Mouse (Mus musculus) heart, postnatal 0 days (tissue): ENCODE results near the gene Slpi. TPM values are rescaled to one million over a fixed set of nuclear protein-coding genes. Genes with fewer than 3 reads are reported as not detected.

Source experiments
- ATAC-seq: fragments of 200-750 bp; cut with Nextera tagmentation; 2 replicates; pipeline ENCODE4 v1.8.0; 2017; ENCODE audit warnings: low read depth, moderate number of reproducible peaks, moderate library complexity; ENCODE audit not compliant: insufficient read depth
- DNase-seq: peaks from one replicate; pipeline ENCODE4 v3.0.0-alpha.2; 2016; ENCODE audit warnings: low spot score
- H3K27ac ChIP-seq: fragments of 300-500 bp; sonication (generic); 2 replicates; pipeline ENCODE4 v1.5.1; 2014; ENCODE audit warnings: low read depth, mild to moderate bottlenecking
- H3K27me3 ChIP-seq: fragments of 300-500 bp; sonication (generic); 2 replicates; pipeline ENCODE4 v1.6.1; 2014; ENCODE audit warnings: low read length, mixed read lengths; ENCODE audit not compliant: control insufficient read depth, insufficient read depth
- H3K36me3 ChIP-seq: fragments of 300-500 bp; sonication (generic); replicated peaks from 2 replicates; pipeline ENCODE4 v1.6.1; 2014; ENCODE audit warnings: low read length, mixed read lengths; ENCODE audit not compliant: control insufficient read depth, insufficient read depth
- H3K4me1 ChIP-seq: fragments of 300-500 bp; sonication (generic); 2 replicates; pipeline ENCODE4 v1.6.1; 2014; ENCODE audit warnings: antibody characterized with exemption; ENCODE audit not compliant: control insufficient read depth, insufficient read depth
- H3K4me2 ChIP-seq: fragments of 300-500 bp; sonication (generic); 2 replicates; pipeline ENCODE4 v1.6.1; 2014; ENCODE audit warnings: low read depth, mild to moderate bottlenecking, low read length, moderate library complexity
- H3K4me3 ChIP-seq: fragments of 300-500 bp; sonication (generic); 2 replicates; pipeline ENCODE4 v1.5.1; 2014; ENCODE audit warnings: low read depth, low read length
- H3K9ac ChIP-seq: fragments of 300-500 bp; sonication (generic); replicated peaks from 2 replicates; pipeline ENCODE4 v1.6.1; 2014; ENCODE audit warnings: low read depth, low read length, mixed read lengths
- H3K9me3 ChIP-seq: fragments of 300-500 bp; sonication (generic); replicated peaks from 2 replicates; pipeline ENCODE4 v1.6.1; 2016; ENCODE audit warnings: low read length; ENCODE audit not compliant: control insufficient read depth
- CTCF ChIP-seq: IDR thresholded peaks from 2 replicates; pipeline ENCODE4 v1.5.1; 2016; ENCODE audit warnings: antibody characterized with exemption, control low read depth, low read depth
- EP300 ChIP-seq: IDR thresholded peaks from 2 replicates; pipeline ENCODE4 v1.6.1; 2016; ENCODE audit warnings: antibody characterized with exemption, low read depth
- WGBS: fragments of 180-500 bp; shearing (Covaris S2); extraction: QIAGEN DNeasy Blood & Tissue Kit; methylation state at CpG from one replicate; pipeline ENCODE4 v1.1.7; 2014; 5-methylcytosine and 5-hydroxymethylcytosine counted together
- polyA plus RNA-seq: library from polyadenylated mRNA; unstranded; fragments of >200 nt; fragmentation: Nextera tagmentation; extraction: Ambion mirVana; gene quantifications from 2 replicates; pipeline ENCODE4 v1.2.1, GENCODE M21; 2015
- total RNA-seq: library from RNA; depleted of rRNA; stranded (reverse); fragments of >200 nt; gene quantifications from 2 replicates; pipeline ENCODE4 v1.2.3, GENCODE M21; 2014; ENCODE audit warnings: low replicate concordance

The Slpi gene
- total and polyA plus RNA-seq, 2 experiments from 2014 or later: 2.0 TPM; not detected in 1

DNA sequence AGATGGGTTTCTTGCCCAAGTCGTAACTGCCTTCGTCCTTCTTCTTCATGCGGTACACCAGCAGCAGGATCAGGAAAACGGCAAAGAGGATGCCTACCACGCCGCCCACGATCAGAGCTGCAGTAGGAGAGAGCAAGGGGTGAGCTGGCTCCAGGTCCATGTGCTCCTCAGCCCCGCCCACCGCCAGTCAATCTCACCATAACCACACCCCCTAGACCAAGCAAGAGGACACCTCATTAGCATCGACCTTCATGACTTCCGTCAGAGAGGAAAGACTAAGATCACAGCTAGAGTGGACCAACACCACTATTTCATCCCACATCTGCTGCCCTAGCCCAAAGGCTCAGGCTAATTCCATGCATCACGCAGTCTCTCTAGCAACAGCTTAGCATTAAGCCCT is 37.2 kb upstream of the Slpi start:
- Histone ChIP-seq H3K9ac (no peak overlapping the region), H3K27me3 (0 out of 2 replicates have a peak, but pooled peaks cover 4% of the 10 kb centered on the region), H3K27ac (no peak overlapping the region), H3K4me2 (no peak overlapping the region), H3K9me3 (no peaks in the 10 kb centered on the region), H3K36me3 (peaks cover 32% of the 10 kb centered on the region), H3K4me1 (no peaks in the 10 kb centered on the region), H3K4me3 (no peak overlapping the region)
- 41% methylated on average over 12 of the region's 12 CpGs for WGBS
- ATAC-seq (no peak), DNase-seq (no peak)
- TF ChIP-seq CTCF: no peak
- no peak for TF ChIP-seq EP300

DNA sequence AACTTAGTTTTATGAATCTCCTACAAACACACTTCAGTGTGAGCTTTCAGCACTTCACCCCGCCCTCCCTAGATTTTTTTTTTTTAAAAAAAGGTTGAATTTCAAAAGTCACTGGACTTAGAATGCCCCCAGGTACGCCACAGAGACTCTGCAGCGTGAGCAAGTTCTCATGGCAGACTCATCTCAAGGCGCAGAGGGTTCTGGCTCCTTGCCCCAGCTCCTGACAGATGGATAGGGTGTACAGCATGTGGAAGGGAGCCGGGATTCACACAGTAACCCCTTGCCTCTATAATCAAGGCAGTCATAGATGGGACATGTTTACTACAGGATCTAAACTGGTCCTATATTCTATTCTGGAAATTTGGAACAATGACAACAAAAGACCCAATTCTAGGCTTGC is 36.5 kb upstream of the Slpi start:
- H3K4me1 ChIP-seq: no peaks in the 10 kb centered on the region
- H3K4me3 ChIP-seq: no peak overlapping the region
- H3K27me3 ChIP-seq: 0 out of 2 replicates have a peak, but pooled peaks cover 4% of the 10 kb centered on the region
- TF ChIP-seq CTCF: no peak
- no peak for TF ChIP-seq EP300
- H3K27ac ChIP-seq: no peak overlapping the region
- peaks cover 32% of the 10 kb centered on the region for H3K36me3 ChIP-seq
- no peak overlapping the region for H3K4me2 ChIP-seq
- 88% methylated on average over 5 of the region's 5 CpGs for WGBS
- DNase-seq (no peak), ATAC-seq (no peak)
- H3K9me3 ChIP-seq: no peaks in the 10 kb centered on the region
- H3K9ac ChIP-seq: no peak overlapping the region

DNA sequence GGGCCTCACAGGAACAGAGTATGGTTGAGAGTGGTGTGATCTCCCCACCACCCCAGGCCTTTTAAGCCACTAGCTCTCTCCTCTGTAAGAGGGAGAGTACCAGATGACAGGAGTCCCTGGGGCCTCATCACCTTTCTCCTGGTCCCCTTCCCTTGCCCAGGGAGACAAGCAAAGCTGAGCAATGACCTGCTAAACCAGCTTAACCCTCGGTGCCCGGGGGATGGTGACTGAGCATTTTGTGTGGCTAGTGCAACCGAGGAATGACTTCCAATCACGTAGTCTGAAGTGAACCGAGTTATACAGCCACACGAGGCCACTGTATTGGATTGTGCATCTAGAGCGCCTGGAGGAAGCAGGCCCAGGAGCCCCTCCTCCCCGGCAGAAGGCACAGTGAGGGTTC is 35.5 kb upstream of the Slpi start:
- no peak overlapping the region for H3K4me3 ChIP-seq
- no peak overlapping the region for H3K9ac ChIP-seq
- no peak overlapping the region for H3K4me2 ChIP-seq
- ATAC-seq (no peak), DNase-seq (no peak)
- 0 out of 2 replicates have a peak, but pooled peaks cover 5% of the 10 kb centered on the region for H3K27me3 ChIP-seq
- H3K4me1 ChIP-seq: no peaks in the 10 kb centered on the region
- TF ChIP-seq EP300 (no peak), CTCF (no peak)
- no peaks in the 10 kb centered on the region for H3K9me3 ChIP-seq
- WGBS: 86% methylated on average over 8 of the region's 8 CpGs
- H3K36me3 ChIP-seq: peaks cover 31% of the 10 kb centered on the region
- H3K27ac ChIP-seq: no peak overlapping the region

DNA sequence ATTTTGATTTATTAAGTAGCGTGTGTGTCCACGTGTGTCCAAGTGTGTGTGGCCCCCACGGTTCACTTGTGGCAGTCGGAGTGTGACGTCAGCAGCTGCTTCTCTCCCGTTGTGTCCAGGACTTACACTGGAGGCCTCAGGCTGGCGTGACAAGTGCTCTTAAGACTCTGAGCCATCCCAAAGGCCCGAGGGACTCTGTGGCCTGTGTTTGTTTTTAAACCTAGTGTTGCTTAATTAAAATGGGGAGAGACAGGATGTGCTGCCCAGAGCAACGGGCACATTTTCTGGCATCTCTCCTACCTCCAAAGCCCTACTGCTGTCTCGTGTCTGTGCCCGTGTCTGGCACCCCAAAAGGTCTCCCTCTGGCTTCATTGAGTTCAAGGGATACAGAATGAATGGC is 34.6 kb upstream of the Slpi start:
- 85% methylated on average over 11 of the region's 11 CpGs for WGBS

DNA sequence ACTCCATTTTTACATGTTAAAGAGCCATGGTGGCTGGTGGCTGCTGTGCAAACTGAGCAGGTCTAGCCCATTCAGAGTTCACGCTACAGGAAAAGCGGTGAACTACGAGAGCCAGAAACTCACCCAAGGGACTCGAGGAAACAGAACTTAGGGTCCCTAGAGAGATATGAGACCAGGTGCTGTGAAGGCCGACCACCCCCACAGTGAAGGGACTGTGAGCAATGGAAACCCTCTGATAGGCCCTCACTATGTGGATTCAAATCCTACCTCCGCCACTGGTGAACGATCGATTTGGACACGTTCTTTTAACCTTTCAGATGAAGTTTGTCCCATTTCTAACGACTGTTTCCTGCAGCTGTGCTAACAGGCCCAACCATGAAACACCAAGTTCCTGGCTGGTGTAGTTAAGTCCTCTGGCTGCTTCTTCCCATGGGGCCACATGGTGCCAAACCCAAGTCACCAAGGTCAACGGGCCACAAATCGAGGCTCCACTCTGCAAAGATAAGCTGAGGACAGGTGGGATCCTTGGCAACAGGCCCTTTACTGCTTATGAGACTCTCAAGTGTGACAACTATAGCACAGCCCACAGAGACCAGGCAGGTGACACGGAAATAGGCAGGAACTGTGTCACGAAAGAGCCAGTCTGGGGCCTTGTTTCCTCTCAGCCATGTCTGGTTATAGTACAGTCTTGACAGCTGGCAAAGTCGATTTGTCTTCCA is 33.9 kb upstream of the Slpi start:
- H3K4me1 ChIP-seq: no peaks in the 10 kb centered on the region
- no peak overlapping the region for H3K9ac ChIP-seq
- H3K4me3 ChIP-seq: no peak overlapping the region
- ATAC-seq (no peak), DNase-seq (no peak)
- 72% methylated on average over 15 of the region's 15 CpGs for WGBS
- peaks cover 6% of the 10 kb centered on the region; the same call in 1 of the 2 replicates for H3K27me3 ChIP-seq
- peaks cover 16% of the 10 kb centered on the region for H3K36me3 ChIP-seq
- no peak overlapping the region for H3K4me2 ChIP-seq
- TF ChIP-seq EP300 (no peak), CTCF (no peak)
- H3K9me3 ChIP-seq: no peaks in the 10 kb centered on the region
- no peak overlapping the region for H3K27ac ChIP-seq

More for the DNA sequence above, 34.6 kb upstream of the Slpi start:
- TF ChIP-seq CTCF: no peak
- TF ChIP-seq EP300: no peak
- H3K4me1 ChIP-seq: no peaks in the 10 kb centered on the region
- peaks cover 22% of the 10 kb centered on the region for H3K36me3 ChIP-seq
- H3K27ac ChIP-seq: no peak overlapping the region
- DNase-seq (no peak), ATAC-seq (no peak)
- H3K4me2 ChIP-seq: no peak overlapping the region
- no peaks in the 10 kb centered on the region for H3K9me3 ChIP-seq
- no peak overlapping the region for H3K9ac ChIP-seq
- no peak overlapping the region for H3K4me3 ChIP-seq
- H3K27me3 ChIP-seq: peaks cover 6% of the 10 kb centered on the region; the same call in 1 of the 2 replicates

DNA sequence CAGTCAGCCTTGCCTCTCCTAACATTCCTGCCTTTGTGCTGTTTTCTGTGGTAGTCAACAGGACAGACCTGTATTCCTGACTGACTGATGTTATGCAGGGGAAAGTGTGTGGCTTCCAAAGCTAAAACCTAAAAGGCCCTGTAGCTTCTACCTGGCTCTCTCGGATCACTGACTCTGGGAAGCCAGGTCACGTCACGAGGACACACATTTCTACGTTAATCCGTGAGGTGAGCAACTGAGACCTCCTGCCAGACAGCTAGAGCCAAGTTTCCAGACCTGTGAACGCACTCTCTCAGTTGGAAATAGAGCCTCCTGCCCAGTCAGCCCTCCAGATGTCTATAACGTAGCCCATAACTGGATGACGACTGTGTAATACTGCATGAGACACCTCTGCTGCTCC is 33.1 kb upstream of the Slpi start:
- TF ChIP-seq EP300 (no peak), CTCF (no peak)
- ATAC-seq: no peak
- H3K27ac ChIP-seq: no peak overlapping the region

More for the DNA sequence above, 33.1 kb upstream of the Slpi start:
- Histone ChIP-seq H3K9ac (no peak overlapping the region), H3K36me3 (peaks cover 7% of the 10 kb centered on the region; the same call in 1 of the 2 replicates), H3K4me1 (no peaks in the 10 kb centered on the region), H3K4me3 (no peak overlapping the region), H3K4me2 (no peak overlapping the region), H3K27me3 (peaks cover 6% of the 10 kb centered on the region; the same call in 1 of the 2 replicates), H3K9me3 (no peaks in the 10 kb centered on the region)
- WGBS: 85% methylated on average over 8 of the region's 8 CpGs
- no peak for DNase-seq
